Mouse (Mus musculus) hematopoietic multipotent progenitor cell, adult 10-12 weeks (in vitro differentiated cells): ENCODE results near the gene Cyp4a14. TPM values are rescaled to one million over a fixed set of nuclear protein-coding genes. Genes with fewer than 3 reads are reported as not detected.

ENCODE experiments used
- polyA plus RNA-seq: library from polyadenylated mRNA; stranded (reverse); fragments of >175 nt; gene quantifications from 2 replicates; pipeline ENCODE4 v1.2.3, GENCODE M21; 2012; ENCODE audit warnings: low replicate concordance

Cyp4a14 gene
- polyA plus RNA-seq: not detected in 2 replicates

DNA sequence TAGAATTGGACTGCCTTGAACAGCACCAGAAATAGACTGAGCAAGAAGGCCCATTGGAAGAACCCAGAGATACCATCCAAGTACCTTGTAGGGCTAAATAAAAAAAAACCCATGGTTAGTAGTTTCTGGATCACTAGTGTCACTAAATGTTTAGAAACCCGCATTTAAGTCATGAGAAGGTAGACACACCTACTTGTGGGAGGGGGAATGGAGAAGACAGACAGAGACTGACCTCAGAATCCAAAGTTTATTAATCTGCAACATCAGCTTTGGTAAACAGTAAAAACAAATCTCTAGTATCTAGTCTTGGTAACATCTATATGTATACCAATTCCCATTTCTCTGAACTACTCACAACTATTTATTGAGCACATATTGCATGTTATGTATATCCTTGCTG lies at the start of gene Cyp4a14:
Cyp4a14 (minus strand) TSS at position 142 of the 400 bp plus-strand sequence.

GRCm38 (mm10) chr4:115518000-115518399 lies 22.1 kb upstream of the Cyp4a14 start, which contains the start of gene Cyp4a10:
TSS of gene Cyp4a10 (plus strand) at chr4:115518264.

GRCm38 (mm10) chr4:115452304-115452703 lies 43.6 kb downstream of the Cyp4a14 start, which contains the start of gene Cyp4a30b:
TSS of gene Cyp4a30b (plus strand) at chr4:115452604.

Other genes with a start within 250 kb of the Cyp4a14 start
- not detected in 2 replicates for gene Cyp4a12a, start 197.1 kb downstream of the Cyp4a14 start, polyA plus RNA-seq
- not detected in 2 replicates for gene Cyp4a12b, start 84.5 kb downstream of the Cyp4a14 start, polyA plus RNA-seq
- not detected in 2 replicates for gene Cyp4a30b, start 43.5 kb downstream of the Cyp4a14 start, polyA plus RNA-seq
- not detected in 2 replicates for gene Cyp4a10, start 22.1 kb upstream of the Cyp4a14 start, polyA plus RNA-seq
- gene Cyp4a31, start 67.5 kb upstream of the Cyp4a14 start, polyA plus RNA-seq: not detected in 2 replicates
- not detected in 2 replicates for gene Cyp4a32, start 104.8 kb upstream of the Cyp4a14 start, polyA plus RNA-seq
- gene Cyp4b1, start 151.6 kb upstream of the Cyp4a14 start, polyA plus RNA-seq: 0.30 TPM in 1 of 2 replicates, not detected in the other
- 22.1 and 24.4 TPM in 2 replicates for gene Efcab14, start 241.6 kb upstream of the Cyp4a14 start, polyA plus RNA-seq